Mouse (Mus musculus) heart, embryonic 16.5 days (tissue): Measurements from ENCODE around the gene Ap3b2. TPM values are rescaled to one million over a fixed set of nuclear protein-coding genes. Genes with fewer than 3 reads are reported as not detected.
"Not testable (repeated sequence)": the region's sequence is repeated elsewhere in the genome, so short reads cannot be mapped to it uniquely, and the experiment has no call there.

Source experiments
- ATAC-seq: fragments of 200-750 bp; cut with Nextera tagmentation; replicated peaks from 2 replicates; pipeline ENCODE4 v1.8.0; 2017; ENCODE audit warnings: moderate number of reproducible peaks; ENCODE audit not compliant: insufficient read depth, low FRiP score; ENCODE audit errors: extremely low read depth
- H3K27ac ChIP-seq: fragments of 300-500 bp; sonication (generic); 2 replicates; pipeline ENCODE4 v1.5.1; 2014; ENCODE audit warnings: mild to moderate bottlenecking, low read length, control low read depth, moderate library complexity
- H3K27me3 ChIP-seq: fragments of 300-500 bp; sonication (generic); 2 replicates; pipeline ENCODE4 v1.6.1; 2014; ENCODE audit warnings: low read length, mixed read lengths; ENCODE audit not compliant: control insufficient read depth, insufficient read depth
- H3K36me3 ChIP-seq: fragments of 300-500 bp; sonication (generic); 2 replicates; pipeline ENCODE4 v1.6.1; 2014; ENCODE audit not compliant: control insufficient read depth, insufficient read depth
- H3K4me1 ChIP-seq: fragments of 300-500 bp; sonication (generic); 2 replicates; pipeline ENCODE4 v1.6.1; 2014; ENCODE audit warnings: low read length, mixed read lengths; ENCODE audit not compliant: control insufficient read depth, insufficient read depth
- H3K4me2 ChIP-seq: fragments of 300-500 bp; sonication (generic); 2 replicates; pipeline ENCODE4 v1.6.1; 2014; ENCODE audit warnings: low read depth, mild to moderate bottlenecking, control low read depth, low read length
- H3K4me3 ChIP-seq: fragments of 300-500 bp; sonication (generic); 2 replicates; pipeline ENCODE4 v1.5.1; 2014; ENCODE audit warnings: mild to moderate bottlenecking, control low read depth, low read length
- H3K9ac ChIP-seq: fragments of 300-500 bp; sonication (generic); 2 replicates; pipeline ENCODE4 v1.6.1; 2014; ENCODE audit warnings: low read length, control low read depth
- H3K9me3 ChIP-seq: fragments of 300-500 bp; sonication (generic); replicated peaks from 2 replicates; pipeline ENCODE4 v1.6.1; 2016; ENCODE audit warnings: low read length; ENCODE audit not compliant: control insufficient read depth
- WGBS: fragments of 180-500 bp; shearing (Covaris S2); extraction: QIAGEN DNeasy Blood & Tissue Kit; methylation state at CpG from one replicate; pipeline ENCODE4 v1.1.7; 2014; 5-methylcytosine and 5-hydroxymethylcytosine counted together
- polyA plus RNA-seq: library from polyadenylated mRNA; unstranded; fragments of >200 nt; fragmentation: Nextera tagmentation; extraction: Ambion mirVana; gene quantifications from 2 replicates; pipeline ENCODE4 v1.2.1, GENCODE M21; 2015

The Ap3b2 gene
- polyA plus RNA-seq, 1 experiment from 2014 or later: 0.84 TPM

GRCm38 (mm10) chr7:81489649-81490048 lies 4.1 kb downstream of the Ap3b2 start:
- Histone ChIP-seq H3K9ac (no peak overlapping the region), H3K4me1 (peaks cover 7% of the 10 kb centered on the region), H3K27ac (no peak overlapping the region), H3K27me3 (peaks cover 22% of the 10 kb centered on the region), H3K4me3 (no peak overlapping the region), H3K36me3 (no peaks in the 10 kb centered on the region), H3K9me3 (no peaks in the 10 kb centered on the region), H3K4me2 (no peak overlapping the region)
- ATAC-seq: no peak
- WGBS: 6% methylated on average over 9 of the region's 9 CpGs

- Histone ChIP-seq H3K27ac (no peak overlapping the region), H3K4me1 (no peaks in the 10 kb centered on the region), H3K27me3 (peaks cover 19% of the 10 kb centered on the region), H3K4me2 (no peak overlapping the region), H3K9me3 (no peaks in the 10 kb centered on the region), H3K36me3 (no peaks in the 10 kb centered on the region), H3K9ac (no peak overlapping the region), H3K4me3 (no peak overlapping the region)
- WGBS: 9% methylated on average over 8 of the region's 8 CpGs
- no peak for ATAC-seq
These were observed 12.9 kb downstream of the Ap3b2 start for GRCm38 (mm10) chr7:81480800-81481199.

DNA sequence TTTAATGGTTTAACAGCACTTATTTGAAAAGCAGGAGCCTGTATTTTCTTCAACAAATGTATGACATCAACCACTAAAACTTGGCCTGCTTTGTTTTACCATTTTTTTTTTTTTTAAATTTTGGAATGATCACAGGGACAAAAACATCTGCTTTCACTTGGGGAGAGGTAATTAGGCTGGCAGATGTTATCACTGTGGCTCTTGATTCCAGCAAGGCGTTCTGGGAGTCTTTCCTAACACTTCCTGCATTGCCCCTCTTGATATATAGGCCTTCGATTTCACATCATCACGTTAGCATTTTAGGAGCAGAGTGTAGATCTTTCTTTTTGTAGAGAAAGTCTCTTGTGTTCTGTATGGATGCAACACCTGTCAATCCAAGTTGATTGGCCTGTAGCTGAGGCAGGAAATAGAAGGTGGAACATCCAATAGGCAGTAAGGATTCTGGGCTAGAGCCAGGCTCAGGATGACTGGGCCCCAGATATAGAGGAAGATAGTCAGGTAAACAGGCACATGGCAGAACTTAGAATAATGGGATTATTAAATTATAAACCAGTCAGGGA lies 14.1 kb downstream of the Ap3b2 start:
- H3K4me1 ChIP-seq: no peaks in the 10 kb centered on the region

DNA sequence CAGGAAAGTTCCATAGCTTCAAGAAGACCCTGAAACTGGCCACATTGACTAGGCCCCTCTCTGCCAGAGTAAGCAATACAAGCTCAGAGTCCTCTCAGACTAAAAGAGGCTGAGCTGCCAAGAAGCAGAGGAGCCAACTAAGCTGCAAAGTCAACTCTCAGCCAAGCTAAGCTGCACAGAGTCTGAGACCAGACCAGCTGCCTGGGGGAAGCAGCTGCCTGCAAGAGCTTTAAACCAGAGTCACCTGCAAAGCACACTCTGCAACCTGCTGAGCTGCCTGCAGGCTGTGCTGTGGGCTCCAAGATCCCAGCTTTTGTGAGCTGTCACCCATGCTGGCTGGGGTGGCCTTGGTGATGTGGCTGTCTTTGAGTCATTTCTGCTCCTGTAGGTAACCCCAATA lies 15.5 kb downstream of the Ap3b2 start:
- H3K4me1 ChIP-seq, H3K36me3 ChIP-seq, H3K4me2 ChIP-seq, ATAC-seq, H3K9me3 ChIP-seq, H3K9ac ChIP-seq, H3K4me3 ChIP-seq, H3K27ac ChIP-seq: not testable (repeated sequence)
- peaks cover 19% of the 10 kb centered on the region for H3K27me3 ChIP-seq

More for the DNA sequence above, 14.1 kb downstream of the Ap3b2 start:
- H3K36me3 ChIP-seq: no peaks in the 10 kb centered on the region
- H3K27me3 ChIP-seq: peaks cover 19% of the 10 kb centered on the region
- H3K9me3 ChIP-seq: no peaks in the 10 kb centered on the region
- no peak overlapping the region for H3K9ac ChIP-seq
- H3K27ac ChIP-seq: no peak overlapping the region
- H3K4me3 ChIP-seq: no peak overlapping the region
- ATAC-seq: no peak
- no peak overlapping the region for H3K4me2 ChIP-seq
- WGBS: 53% methylated on average over 3 of the region's 3 CpGs

DNA sequence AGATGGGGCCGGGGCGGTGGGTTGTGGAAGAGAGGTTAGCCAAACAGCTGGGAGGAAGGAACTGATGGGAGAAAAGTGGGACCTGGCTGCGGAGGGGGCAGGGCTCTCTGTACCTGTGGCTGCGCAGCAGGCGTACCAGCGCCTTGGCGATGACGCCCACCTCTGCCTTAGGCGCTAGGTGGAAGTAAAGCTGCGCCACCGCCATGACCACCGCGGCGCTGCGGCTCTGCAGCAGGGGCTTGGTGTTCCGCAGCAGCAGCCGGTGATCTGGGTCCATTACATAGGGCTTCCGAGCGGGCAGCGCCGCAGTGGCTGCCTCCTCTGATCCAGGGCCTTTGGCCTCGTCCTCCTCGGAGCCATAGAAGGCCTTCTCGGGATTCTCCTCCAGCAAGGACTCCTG lies 16.9 kb downstream of the Ap3b2 start:
- H3K36me3 ChIP-seq: no peaks in the 10 kb centered on the region
- H3K4me1 ChIP-seq: no peaks in the 10 kb centered on the region
- no peaks in the 10 kb centered on the region for H3K9me3 ChIP-seq
- peaks cover 19% of the 10 kb centered on the region for H3K27me3 ChIP-seq
- no peak overlapping the region for H3K4me3 ChIP-seq
- H3K27ac ChIP-seq: no peak overlapping the region
- no peak overlapping the region for H3K9ac ChIP-seq
- 4% methylated on average over 24 of the region's 24 CpGs for WGBS
- no peak overlapping the region for H3K4me2 ChIP-seq
- ATAC-seq: no peak

DNA sequence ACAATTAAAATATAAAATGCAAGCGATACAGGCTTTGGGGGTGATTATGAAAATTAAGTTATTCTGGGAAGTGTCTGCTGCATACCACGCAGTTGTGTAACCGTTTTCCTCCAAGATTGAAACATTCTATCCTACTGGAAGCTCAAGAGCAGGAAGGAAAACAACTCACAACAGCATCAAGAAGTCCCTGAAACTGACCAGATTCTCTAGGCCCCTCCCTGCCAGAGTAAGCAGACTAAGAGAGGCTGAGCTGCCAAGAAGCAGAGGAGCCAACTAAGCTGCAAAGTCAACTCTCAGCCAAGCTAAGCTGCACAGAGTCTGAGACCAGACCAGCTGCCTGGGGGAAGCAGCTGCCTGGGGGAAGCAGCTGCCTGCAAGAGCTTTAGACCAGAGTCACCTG lies 18.5 kb downstream of the Ap3b2 start:
- Histone ChIP-seq H3K36me3 (no peaks in the 10 kb centered on the region), H3K4me1 (no peaks in the 10 kb centered on the region), H3K4me2 (no peak overlapping the region), H3K4me3 (no peak overlapping the region), H3K27me3 (peaks cover 19% of the 10 kb centered on the region), H3K9me3 (no peaks in the 10 kb centered on the region), H3K9ac (no peak overlapping the region), H3K27ac (no peak overlapping the region)
- ATAC-seq: no peak
- WGBS: 58% methylated on average over 3 of the region's 3 CpGs

GRCm38 (mm10) chr7:81464906-81465450 lies 28.7 kb downstream of the Ap3b2 start:
- no peak overlapping the region for H3K4me2 ChIP-seq
- peaks cover 3% of the 10 kb centered on the region; the same call in 1 of the 2 replicates for H3K27me3 ChIP-seq
- H3K9ac ChIP-seq: no peak overlapping the region
- H3K4me3 ChIP-seq: no peak overlapping the region
- H3K27ac ChIP-seq: no peak overlapping the region
- 66% methylated on average over 9 of the region's 9 CpGs for whole genome bisulfite sequencing
- H3K9me3 ChIP-seq: no peaks in the 10 kb centered on the region
- no peaks in the 10 kb centered on the region for H3K36me3 ChIP-seq
- H3K4me1 ChIP-seq: no peaks in the 10 kb centered on the region
- no peak for ATAC-seq

GRCm38 (mm10) chr7:81464116-81464515 lies 29.6 kb downstream of the Ap3b2 start:
- Histone ChIP-seq H3K4me2 (no peak overlapping the region), H3K4me3 (no peak overlapping the region), H3K27ac (no peak overlapping the region), H3K9ac (no peak overlapping the region), H3K36me3 (no peaks in the 10 kb centered on the region), H3K9me3 (no peaks in the 10 kb centered on the region), H3K27me3 (peaks cover 5% of the 10 kb centered on the region), H3K4me1 (no peaks in the 10 kb centered on the region)
- 7% methylated on average over 4 of the region's 4 CpGs for WGBS
- ATAC-seq: no peak

- WGBS: 64% methylated on average over 3 of the region's 3 CpGs
- Histone ChIP-seq H3K4me3 (no peak overlapping the region), H3K27me3 (peaks cover 11% of the 10 kb centered on the region), H3K27ac (no peak overlapping the region), H3K9ac (no peak overlapping the region), H3K4me2 (no peak overlapping the region), H3K4me1 (no peaks in the 10 kb centered on the region), H3K9me3 (no peaks in the 10 kb centered on the region), H3K36me3 (no peaks in the 10 kb centered on the region)
- no peak for ATAC-seq
These were observed 30.9 kb downstream of the Ap3b2 start for GRCm38 (mm10) chr7:81462815-81463214.
